Mouse (Mus musculus): ENCODE measurements around the gene Ube2q1.
"Not testable (repeated sequence)": the region's sequence is repeated elsewhere in the genome, so short reads cannot be mapped to it uniquely, and the experiment has no call there.

The Ube2q1 gene

GRCm38 (mm10) chr3:89788680-89789352 lies 15.4 kb downstream of the Ube2q1 start:
- no peak for DNase-seq (ENCODE audit: low read depth)

DNA sequence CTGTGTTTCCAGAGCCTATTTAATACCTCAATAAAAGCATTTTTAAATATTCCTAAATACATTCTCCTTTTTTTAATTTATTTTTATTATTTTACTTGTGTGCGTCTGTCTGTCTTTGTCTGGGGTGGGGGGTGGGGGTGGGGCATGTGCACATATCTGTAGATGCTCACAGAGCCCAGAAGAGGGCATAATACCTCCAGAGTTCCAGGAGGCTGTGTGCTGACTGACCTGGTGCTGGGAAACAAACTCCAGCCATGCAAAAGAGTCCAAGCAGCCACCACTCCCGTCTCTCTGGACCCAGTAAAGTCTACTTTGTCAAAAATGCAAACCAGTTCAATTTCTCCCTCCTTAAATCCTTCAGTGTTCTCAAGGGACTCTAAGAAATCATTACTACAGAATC lies 21.2 kb downstream of the Ube2q1 start:
- no peak for DNase-seq (ENCODE audit: low read depth)

DNA sequence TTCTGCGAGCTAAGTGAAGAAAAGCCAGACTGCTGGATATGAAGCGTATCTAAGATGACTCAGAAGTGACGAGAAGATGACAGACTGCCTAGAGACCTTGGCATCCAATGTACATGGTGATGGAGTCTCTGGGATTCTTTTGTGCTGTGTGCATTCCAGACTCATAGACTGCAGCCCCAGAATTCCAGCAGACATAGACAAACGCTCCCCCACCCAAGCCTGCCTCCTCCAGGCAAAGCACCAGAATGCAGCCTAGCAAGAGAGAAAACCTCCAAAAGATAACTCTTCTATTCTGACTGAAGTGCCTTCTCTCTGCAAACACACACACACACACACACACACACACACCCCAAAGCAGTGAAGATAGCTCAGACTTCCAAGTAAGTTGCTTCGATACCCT lies 22.3 kb downstream of the Ube2q1 start:
- DNase-seq (ENCODE audit: low read depth) = no peak

- no peak for DNase-seq (ENCODE audit: low read depth)
Measured at GRCm38 (mm10) chr3:89796358-89796757, 22.9 kb downstream of the Ube2q1 start.

DNA sequence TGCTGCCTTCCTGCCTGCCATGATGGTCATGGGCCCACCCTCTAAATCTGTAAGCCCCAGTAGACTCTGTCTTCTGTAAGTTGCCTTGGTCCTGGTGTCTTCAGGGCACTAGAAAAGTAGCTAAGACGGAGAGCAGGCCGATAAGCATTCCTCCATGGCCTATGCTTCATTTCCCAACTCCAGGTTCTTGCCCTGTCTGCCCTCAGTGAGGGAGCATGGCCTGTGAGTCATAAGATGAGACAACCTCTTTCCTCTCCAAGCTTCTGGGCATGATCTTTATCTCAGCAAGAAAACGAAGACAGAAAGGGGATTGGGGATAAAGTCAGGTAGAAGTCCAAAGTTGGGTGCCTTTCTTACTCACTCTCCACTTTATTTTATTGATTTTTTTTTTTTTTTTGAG lies 25.1 kb downstream of the Ube2q1 start:
- DNase-seq (ENCODE audit: low read depth) = no peak

GRCm38 (mm10) chr3:89799476-89799875 lies 26.1 kb downstream of the Ube2q1 start:
- DNase-seq (ENCODE audit: low read depth) = no peak

DNA sequence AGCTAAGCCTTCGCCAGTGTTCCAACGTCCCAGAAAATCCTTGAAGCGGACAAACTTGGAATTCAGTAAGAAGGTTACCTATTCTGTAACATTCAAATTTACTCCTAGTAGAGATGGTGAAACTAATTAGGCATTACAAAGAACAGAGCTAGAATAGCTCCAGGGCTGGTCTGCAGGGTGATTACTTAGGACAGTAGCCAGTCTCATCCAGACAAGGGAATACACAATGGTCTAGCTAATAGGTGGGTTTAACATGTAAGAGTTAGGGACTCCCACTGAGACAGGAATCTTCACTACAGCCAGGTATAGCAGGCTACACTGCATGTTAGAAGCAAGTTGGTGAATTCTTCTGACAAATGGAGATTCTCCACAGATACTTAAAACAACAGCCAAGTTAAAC lies 26.7 kb downstream of the Ube2q1 start:
- DNase-seq (ENCODE audit: low read depth) = not testable (repeated sequence)

- DNase-seq (ENCODE audit: low read depth) = no peak
Measured at GRCm38 (mm10) chr3:89800774-89801506, 27.5 kb downstream of the Ube2q1 start.

GRCm38 (mm10) chr3:89801507-89801847 lies 28.1 kb downstream of the Ube2q1 start:
- DNase-seq (ENCODE audit: low read depth) = no peak

GRCm38 (mm10) chr3:89802876-89803275 lies 29.5 kb downstream of the Ube2q1 start:
- no peak for DNase-seq (ENCODE audit: low read depth)

GRCm38 (mm10) chr3:89805179-89805578 lies 31.8 kb downstream of the Ube2q1 start:
- DNase-seq (ENCODE audit: low read depth) = no peak

DNA sequence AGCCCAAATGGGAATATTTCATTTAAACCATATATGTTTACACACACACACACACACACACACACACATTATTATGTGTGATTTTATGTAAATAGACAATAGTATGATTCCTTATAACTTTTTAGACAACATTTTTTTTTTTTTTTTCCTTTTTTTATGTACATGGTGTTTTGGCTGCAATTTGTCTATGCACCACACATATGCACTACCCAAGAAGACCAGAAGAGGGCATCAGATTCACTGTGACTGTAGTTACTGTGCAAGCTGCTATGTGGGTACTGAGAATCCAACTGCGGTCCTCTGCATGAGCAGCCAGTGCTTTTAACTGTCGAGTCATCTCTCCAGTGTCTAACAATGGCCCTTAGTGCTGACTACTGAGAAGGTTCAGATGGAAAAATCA lies 33.3 kb downstream of the Ube2q1 start:
- no peak for DNase-seq (ENCODE audit: low read depth)

DNA sequence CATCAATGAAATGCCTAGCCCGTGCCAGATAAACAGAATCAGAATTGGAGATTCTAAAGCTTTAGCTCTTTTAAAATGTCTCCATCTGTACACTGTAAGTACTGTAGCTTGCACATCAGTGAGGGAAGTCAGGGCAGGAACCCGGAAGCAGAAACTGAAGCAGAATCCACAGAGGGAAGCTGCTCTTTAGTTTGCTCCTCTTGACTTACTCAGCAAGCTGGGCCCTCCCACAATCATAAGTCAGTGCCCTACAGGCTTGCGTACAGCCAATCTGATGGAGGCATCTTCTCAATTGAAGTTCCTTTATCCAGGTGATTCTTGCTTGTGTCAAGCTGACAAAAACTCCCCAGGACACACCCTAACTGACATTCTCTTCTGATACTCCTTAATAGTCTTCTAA lies 33.8 kb downstream of the Ube2q1 start:
- no peak for DNase-seq (ENCODE audit: low read depth)

GRCm38 (mm10) chr3:89807881-89808280 lies 34.5 kb downstream of the Ube2q1 start:
- DNase-seq (ENCODE audit: low read depth) = no peak

DNA sequence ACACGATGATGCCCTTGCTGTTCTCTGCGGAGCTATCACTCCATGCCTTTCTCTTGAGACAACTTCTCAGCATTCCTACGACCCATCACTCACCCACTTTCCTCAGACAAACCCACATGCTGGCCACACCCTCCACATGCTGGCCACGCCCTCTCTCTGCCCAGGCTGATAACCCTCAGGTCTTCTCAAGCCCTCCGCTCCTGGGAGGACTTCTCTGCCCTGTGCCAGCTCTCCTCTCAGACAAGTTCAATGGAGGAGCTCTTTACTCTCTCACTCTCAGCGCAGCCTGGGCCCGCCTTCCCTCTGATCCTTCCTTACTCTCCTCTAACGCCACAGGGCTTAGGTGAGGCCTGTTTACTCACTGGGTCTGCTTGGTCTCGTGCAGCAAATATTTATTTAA lies 35.2 kb downstream of the Ube2q1 start:
- no peak for DNase-seq (ENCODE audit: low read depth)

GRCm38 (mm10) chr3:89810841-89811240 lies 37.4 kb downstream of the Ube2q1 start:
- DNase-seq (ENCODE audit: low read depth) = no peak

- no peak for DNase-seq (ENCODE audit: low read depth)
Measured at GRCm38 (mm10) chr3:89812166-89812565, 38.8 kb downstream of the Ube2q1 start.

- no peak for DNase-seq (ENCODE audit: low read depth)
Measured at GRCm38 (mm10) chr3:89814051-89814450, 40.6 kb downstream of the Ube2q1 start.

DNA sequence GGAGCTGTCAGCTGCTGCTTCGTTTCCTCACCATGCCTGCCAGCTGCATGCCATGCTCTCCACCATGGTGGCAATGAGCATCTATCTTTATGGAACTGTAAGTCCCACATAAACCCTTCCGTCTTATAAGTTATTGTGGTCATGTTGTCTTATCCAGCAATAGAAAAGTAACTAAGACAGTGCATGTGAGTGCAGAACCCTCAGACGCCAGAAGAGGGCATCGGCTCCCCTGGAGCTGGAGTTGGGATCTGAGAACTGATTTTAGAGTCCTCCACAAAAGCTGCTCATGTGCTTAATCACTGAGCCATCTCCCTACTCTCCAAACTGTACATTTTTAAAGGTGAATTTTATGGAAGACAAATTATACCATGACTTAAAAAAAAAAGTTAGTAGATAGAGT lies 43.6 kb downstream of the Ube2q1 start:
- no peak for DNase-seq (ENCODE audit: low read depth)

GRCm38 (mm10) chr3:89818605-89819004 lies 45.2 kb downstream of the Ube2q1 start:
- no peak for DNase-seq (ENCODE audit: low read depth)

GRCm38 (mm10) chr3:89819897-89820296 lies 46.5 kb downstream of the Ube2q1 start:
- no peak for DNase-seq (ENCODE audit: low read depth)

DNA sequence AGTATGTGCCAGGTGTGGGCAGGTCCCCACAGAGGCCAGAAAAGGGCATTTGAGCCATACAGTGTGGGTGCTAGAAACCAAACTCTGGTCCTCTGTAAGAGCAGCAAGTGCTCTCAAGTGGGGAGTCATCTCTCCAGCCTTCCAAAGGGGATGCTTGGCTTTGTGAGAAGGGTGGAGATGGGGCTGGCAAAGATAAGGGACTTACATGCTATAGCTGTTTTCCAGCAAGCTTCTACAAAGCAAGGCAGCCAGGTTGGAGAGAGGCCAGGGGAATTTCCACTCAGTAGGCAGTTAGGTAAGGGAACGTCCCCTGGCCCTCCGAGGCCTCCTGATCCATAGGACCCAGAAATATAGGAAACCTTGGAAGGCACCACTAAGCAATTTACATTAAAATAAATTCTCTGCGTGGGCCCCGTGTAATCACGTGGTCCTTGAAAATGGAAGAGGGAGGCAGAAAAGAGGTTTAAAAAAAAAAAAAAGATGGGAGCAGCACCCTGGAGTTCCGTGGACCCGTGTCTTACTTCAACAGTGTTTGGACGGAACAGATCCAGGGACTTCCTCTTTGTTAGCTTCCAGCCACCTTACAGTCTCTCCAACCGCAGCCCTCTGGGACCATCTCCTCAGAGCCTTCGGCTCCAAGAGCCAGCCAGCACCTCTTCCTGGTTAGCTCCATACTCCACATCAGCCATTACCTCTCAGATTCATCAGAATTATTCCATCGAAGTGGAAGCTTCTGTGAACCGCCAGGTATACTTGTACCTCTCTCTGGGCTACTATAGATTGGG lies 47.1 kb downstream of the Ube2q1 start:
- DNase-seq (ENCODE audit: low read depth) = no peak

GRCm38 (mm10) chr3:89821096-89821513 lies 47.7 kb downstream of the Ube2q1 start:
- DNase-seq (ENCODE audit: low read depth) = no peak
